Mouse (Mus musculus): ENCODE data around the gene Taf9b. TPM values are rescaled to one million over a fixed set of nuclear protein-coding genes. Genes with fewer than 3 reads are reported as not detected.
A peak's percentile ranks its signal among the peaks of the same experiment; 100 is the strongest.

The Taf9b gene
- polyA plus RNA-seq, 1 experiment from 2014 or later = 11.6 TPM

GRCm38 (mm10) chrX:106190091-106190490, 30.9 kb downstream of the Taf9b start:
- DNase-seq (ENCODE audit: low spot score) (no peak), ATAC-seq (replicated peaks; ENCODE audit: low FRiP score, low read depth) (no peak)
- Histone ChIP-seq H3K36me3 (ENCODE audit: insufficient read depth, low read length) (no peaks in the 10 kb centered on the region), H3K27ac (no peak overlapping the region), H3K4me1 (replicated peaks; ENCODE audit: insufficient read depth, low read length) (no peaks in the 10 kb centered on the region; the same call in none of the 2 replicates), H3K4me2 (ENCODE audit: low read length) (peak overlapping the region; percentile 62; the same call in 1 of the 2 replicates), H3K9me3 (replicated peaks; ENCODE audit: low read length) (no peaks in the 10 kb centered on the region), H3K9ac (ENCODE audit: low read depth, low read length) (no peak overlapping the region), H3K4me3 (replicated peaks; ENCODE audit: low read depth, low read length) (no peak overlapping the region), H3K27me3 (ENCODE audit: insufficient read depth, low read length) (no peaks in the 10 kb centered on the region)
- TF ChIP-seq CTCF (IDR thresholded peaks at IDR 0.05; ENCODE audit: low read depth) = no peak
- 42% methylated on average over 4 of the region's 4 CpGs for WGBS

DNA sequence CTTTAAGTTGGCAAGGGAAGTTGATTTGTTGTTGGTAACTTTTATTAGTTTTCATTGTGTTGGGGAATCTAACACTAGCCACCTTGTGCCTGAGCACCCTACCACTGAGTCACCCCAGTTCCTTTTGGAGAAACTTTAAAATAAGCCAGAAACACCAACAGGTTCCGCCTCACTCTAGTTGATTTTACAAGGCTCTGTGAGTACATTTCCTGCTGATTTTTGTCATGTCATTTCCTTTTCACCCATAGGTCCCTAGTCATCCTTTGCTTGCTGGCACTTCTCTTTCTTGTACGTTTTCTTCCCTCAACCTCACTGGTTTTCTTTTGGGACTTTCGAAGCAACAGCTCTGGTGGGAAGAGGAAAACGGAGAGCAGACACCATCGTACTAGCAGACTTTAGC, 31.6 kb downstream of the Taf9b start:
- whole genome bisulfite sequencing = 58% methylated on average over 5 of the region's 5 CpGs
- Histone ChIP-seq H3K4me1 (replicated peaks; ENCODE audit: insufficient read depth, low read length) (no peaks in the 10 kb centered on the region; the same call in none of the 2 replicates), H3K36me3 (ENCODE audit: insufficient read depth, low read length) (no peaks in the 10 kb centered on the region), H3K9me3 (replicated peaks; ENCODE audit: low read length) (no peaks in the 10 kb centered on the region), H3K9ac (ENCODE audit: low read depth, low read length) (no peak overlapping the region), H3K4me3 (replicated peaks; ENCODE audit: low read depth, low read length) (peak overlapping the region; percentile 38; the same call in 1 of the 2 replicates), H3K27me3 (ENCODE audit: insufficient read depth, low read length) (no peaks in the 10 kb centered on the region), H3K27ac (0 out of 2 replicates have a peak overlapping the region, but pooled peaks have one; percentile 19), H3K4me2 (ENCODE audit: low read length) (peak overlapping the region; percentile 62)
- ATAC-seq (replicated peaks; ENCODE audit: low FRiP score, low read depth) (no peak), DNase-seq (ENCODE audit: low spot score) (no peak)
- TF ChIP-seq CTCF (IDR thresholded peaks at IDR 0.05; ENCODE audit: low read depth) = no peak

GRCm38 (mm10) chrX:106187737-106188136, 33.2 kb downstream of the Taf9b start:
- Histone ChIP-seq H3K27ac (peak overlapping the region; percentile 70), H3K36me3 (ENCODE audit: insufficient read depth, low read length) (no peaks in the 10 kb centered on the region), H3K9ac (ENCODE audit: low read depth, low read length) (peak overlapping the region; percentile 53), H3K9me3 (replicated peaks; ENCODE audit: low read length) (no peaks in the 10 kb centered on the region), H3K27me3 (ENCODE audit: insufficient read depth, low read length) (no peaks in the 10 kb centered on the region), H3K4me1 (replicated peaks; ENCODE audit: insufficient read depth, low read length) (no peaks in the 10 kb centered on the region; the same call in none of the 2 replicates), H3K4me2 (ENCODE audit: low read length) (peak overlapping the region; percentile 62), H3K4me3 (replicated peaks; ENCODE audit: low read depth, low read length) (peak overlapping the region; percentile 38)
- DNase-seq (ENCODE audit: low spot score) (peak; percentile 29), ATAC-seq (replicated peaks; ENCODE audit: low FRiP score, low read depth) (no peak)
- no peak for TF ChIP-seq CTCF (IDR thresholded peaks at IDR 0.05; ENCODE audit: low read depth)
- WGBS = 26% methylated on average over 12 of the region's 12 CpGs

DNA sequence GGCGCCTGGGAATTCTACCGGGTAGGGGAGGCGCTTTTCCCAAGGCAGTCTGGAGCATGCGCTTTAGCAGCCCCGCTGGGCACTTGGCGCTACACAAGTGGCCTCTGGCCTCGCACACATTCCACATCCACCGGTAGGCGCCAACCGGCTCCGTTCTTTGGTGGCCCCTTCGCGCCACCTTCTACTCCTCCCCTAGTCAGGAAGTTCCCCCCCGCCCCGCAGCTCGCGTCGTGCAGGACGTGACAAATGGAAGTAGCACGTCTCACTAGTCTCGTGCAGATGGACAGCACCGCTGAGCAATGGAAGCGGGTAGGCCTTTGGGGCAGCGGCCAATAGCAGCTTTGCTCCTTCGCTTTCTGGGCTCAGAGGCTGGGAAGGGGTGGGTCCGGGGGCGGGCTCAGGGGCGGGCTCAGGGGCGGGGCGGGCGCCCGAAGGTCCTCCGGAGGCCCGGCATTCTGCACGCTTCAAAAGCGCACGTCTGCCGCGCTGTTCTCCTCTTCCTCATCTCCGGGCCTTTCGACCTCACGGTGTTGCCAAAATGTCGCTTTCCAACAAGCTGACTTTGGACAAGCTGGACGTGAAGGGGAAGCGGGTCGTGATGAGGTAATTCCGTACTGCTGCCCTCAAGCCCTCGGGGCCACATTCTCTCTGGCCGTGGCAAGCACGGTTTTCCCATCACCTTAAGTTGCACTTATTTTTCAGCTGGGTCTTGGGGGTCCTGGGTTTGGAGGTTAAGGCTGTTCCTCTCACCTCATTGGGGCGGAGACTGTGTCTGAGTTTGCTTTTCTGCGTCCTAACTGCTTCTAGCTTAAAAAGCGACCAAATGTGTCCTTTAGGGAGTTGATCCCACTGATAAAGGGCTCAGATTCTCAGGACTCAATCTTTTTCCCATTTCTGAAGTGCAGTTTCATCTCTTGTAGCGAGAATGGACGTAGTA, 34.0 kb downstream of the Taf9b start, which contains the start of gene Pgk1:
Gene Pgk1, plus strand, starts transcription at position 388 of the 937 bp plus-strand sequence.
- H3K4me2 ChIP-seq (ENCODE audit: low read length) = peak within 1 kb of the TSS; percentile 62
- no peaks in the 10 kb centered on the region for H3K9me3 ChIP-seq (replicated peaks; ENCODE audit: low read length)
- no peaks in the 10 kb centered on the region for H3K27me3 ChIP-seq (ENCODE audit: insufficient read depth, low read length)
- no peaks in the 10 kb centered on the region; the same call in none of the 2 replicates for H3K4me1 ChIP-seq (replicated peaks; ENCODE audit: insufficient read depth, low read length)
- ATAC-seq (replicated peaks; ENCODE audit: low FRiP score, low read depth) = peak; percentile 99
- H3K27ac ChIP-seq = peak within 1 kb of the TSS; percentile 80
- no peaks in the 10 kb centered on the region for H3K36me3 ChIP-seq (ENCODE audit: insufficient read depth, low read length)
- 22% methylated on average over 55 of the region's 55 CpGs for WGBS
- H3K9ac ChIP-seq (ENCODE audit: low read depth, low read length) = peak within 1 kb of the TSS; percentile 53
- peak; percentile 94 for DNase-seq (ENCODE audit: low spot score)
- TF ChIP-seq CTCF (IDR thresholded peaks at IDR 0.05; ENCODE audit: low read depth) = peak; percentile 14; the same call in 1 of the 2 replicates
- H3K4me3 ChIP-seq (replicated peaks; ENCODE audit: low read depth, low read length) = peak within 1 kb of the TSS; percentile 38

DNA sequence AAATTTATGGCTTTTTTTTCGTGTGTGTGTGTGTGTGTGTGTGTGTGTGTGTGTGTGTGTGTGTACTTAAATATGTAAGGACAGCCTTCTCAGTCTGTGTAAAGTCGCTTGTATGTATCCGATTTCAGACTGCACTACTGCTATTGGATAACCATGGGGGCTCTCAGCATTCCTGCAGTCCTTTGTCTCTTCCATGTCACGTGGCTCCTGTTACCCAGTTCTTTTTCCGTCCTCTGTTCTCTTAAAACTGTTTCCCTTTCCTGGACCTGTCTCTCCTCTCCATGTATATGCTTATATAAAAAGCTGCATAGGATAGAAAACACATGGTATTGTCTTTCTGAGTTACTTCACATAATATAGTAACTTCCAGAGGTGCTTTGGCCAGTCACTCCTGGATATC, 35.3 kb downstream of the Taf9b start:
- no peaks in the 10 kb centered on the region for H3K9me3 ChIP-seq (replicated peaks; ENCODE audit: low read length)
- no peaks in the 10 kb centered on the region; the same call in none of the 2 replicates for H3K4me1 ChIP-seq (replicated peaks; ENCODE audit: insufficient read depth, low read length)
- H3K27me3 ChIP-seq (ENCODE audit: insufficient read depth, low read length) = no peaks in the 10 kb centered on the region
- H3K9ac ChIP-seq (ENCODE audit: low read depth, low read length) = no peak overlapping the region
- peak overlapping the region; percentile 80 for H3K27ac ChIP-seq
- no peak for ATAC-seq (replicated peaks; ENCODE audit: low FRiP score, low read depth)
- DNase-seq (ENCODE audit: low spot score) = peak; percentile 89
- no peak for TF ChIP-seq CTCF (IDR thresholded peaks at IDR 0.05; ENCODE audit: low read depth)
- 23% methylated on average over 5 of the region's 5 CpGs for WGBS
- no peaks in the 10 kb centered on the region for H3K36me3 ChIP-seq (ENCODE audit: insufficient read depth, low read length)
- 0 out of 2 replicates have a peak overlapping the region, but pooled peaks have one; percentile 3 for H3K4me2 ChIP-seq (ENCODE audit: low read length)
- H3K4me3 ChIP-seq (replicated peaks; ENCODE audit: low read depth, low read length) = no peak overlapping the region

DNA sequence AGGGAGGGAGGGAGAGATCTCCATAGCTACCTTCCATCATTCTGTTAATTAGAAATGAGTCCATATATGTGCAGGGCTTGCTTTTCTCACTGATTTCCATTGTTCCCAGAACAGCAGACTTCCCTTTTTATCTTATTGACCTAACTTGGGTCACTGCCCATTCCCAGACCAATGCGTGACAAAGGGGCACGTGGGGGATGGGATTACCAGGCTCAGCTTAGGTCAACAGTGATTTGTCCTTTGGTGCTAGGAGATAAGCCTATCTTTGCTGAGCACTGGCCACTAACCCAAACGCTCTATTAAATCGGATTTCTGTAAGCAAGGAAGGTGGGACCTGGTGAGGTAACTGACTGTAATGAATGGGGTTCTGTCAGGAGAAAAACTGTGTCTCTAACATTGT, 36.7 kb downstream of the Taf9b start:
- DNase-seq (ENCODE audit: low spot score) = no peak
- Histone ChIP-seq H3K4me1 (replicated peaks; ENCODE audit: insufficient read depth, low read length) (no peaks in the 10 kb centered on the region; the same call in none of the 2 replicates), H3K4me2 (ENCODE audit: low read length) (no peak overlapping the region), H3K4me3 (replicated peaks; ENCODE audit: low read depth, low read length) (no peak overlapping the region), H3K9ac (ENCODE audit: low read depth, low read length) (no peak overlapping the region), H3K9me3 (replicated peaks; ENCODE audit: low read length) (no peaks in the 10 kb centered on the region), H3K27ac (no peak overlapping the region), H3K36me3 (ENCODE audit: insufficient read depth, low read length) (no peaks in the 10 kb centered on the region), H3K27me3 (ENCODE audit: insufficient read depth, low read length) (no peaks in the 10 kb centered on the region)
- TF ChIP-seq CTCF (IDR thresholded peaks at IDR 0.05; ENCODE audit: low read depth) = no peak
- no peak for ATAC-seq (replicated peaks; ENCODE audit: low FRiP score, low read depth)
- WGBS = 54% methylated on average over 4 of the region's 4 CpGs
